Mouse (Mus musculus): ENCODE results near the gene Ubr2.

Gene Ubr2

DNA sequence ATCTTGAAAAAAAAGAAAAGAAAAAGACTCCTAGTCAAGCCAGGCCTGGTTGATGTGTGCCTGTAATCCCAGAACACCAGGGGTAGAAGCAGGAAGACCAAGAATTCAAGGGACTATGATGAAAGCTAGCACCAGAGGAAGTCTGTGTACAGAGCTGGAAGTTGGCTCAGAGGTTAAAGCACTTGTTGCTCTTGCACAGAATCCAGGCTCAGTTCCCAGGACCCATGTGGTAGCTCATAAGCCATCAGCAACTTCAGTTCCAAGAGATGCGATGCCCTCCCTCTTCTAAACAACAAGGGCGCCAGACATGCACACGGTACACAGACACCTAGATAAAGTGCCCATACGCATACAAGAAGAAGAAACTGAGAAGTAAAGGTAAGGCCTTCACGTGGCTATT is 8.0 kb downstream of the Ubr2 start:
- peak in 1 of 2 experiments; percentile 31 for DNase-seq

DNA sequence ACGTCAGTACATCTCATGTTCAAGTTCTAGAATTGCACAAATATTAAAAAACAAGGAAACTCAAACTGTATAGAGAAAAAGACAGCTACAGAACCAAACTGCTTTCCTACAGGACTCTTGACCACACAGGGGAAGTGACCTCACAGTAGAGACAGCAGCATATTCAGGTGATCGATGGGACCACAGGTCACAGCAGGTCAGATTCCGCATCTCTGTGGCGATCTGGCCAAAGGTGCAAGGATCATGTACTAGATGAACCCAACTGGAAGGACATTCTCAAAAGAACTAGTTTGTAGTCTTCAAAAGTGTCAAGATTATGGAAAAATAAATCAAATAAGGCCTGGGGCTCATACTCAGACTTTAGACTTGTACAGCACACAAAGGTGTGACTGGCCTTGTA is 11.5 kb downstream of the Ubr2 start:
- DNase-seq, result no peak

DNA sequence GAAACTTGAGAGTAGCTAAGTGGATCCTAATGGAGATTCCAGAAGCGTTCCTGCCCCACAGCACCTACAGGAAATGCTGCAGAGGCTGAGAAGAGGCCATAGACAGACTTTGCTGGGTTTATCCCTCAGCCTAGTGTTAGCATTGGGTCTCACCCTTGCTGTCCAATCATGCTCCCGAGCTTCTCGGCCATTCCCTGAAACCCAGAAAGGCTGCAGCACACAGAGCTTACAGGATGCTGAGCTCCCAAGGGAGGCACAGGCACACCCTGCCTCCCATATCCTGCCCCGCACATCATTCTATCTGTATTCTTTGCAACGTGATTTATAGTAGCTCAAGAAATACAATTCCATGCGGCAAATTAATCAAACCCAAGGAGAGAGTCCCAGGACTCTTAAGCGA is 13.9 kb downstream of the Ubr2 start:
- no peak for DNase-seq

DNA sequence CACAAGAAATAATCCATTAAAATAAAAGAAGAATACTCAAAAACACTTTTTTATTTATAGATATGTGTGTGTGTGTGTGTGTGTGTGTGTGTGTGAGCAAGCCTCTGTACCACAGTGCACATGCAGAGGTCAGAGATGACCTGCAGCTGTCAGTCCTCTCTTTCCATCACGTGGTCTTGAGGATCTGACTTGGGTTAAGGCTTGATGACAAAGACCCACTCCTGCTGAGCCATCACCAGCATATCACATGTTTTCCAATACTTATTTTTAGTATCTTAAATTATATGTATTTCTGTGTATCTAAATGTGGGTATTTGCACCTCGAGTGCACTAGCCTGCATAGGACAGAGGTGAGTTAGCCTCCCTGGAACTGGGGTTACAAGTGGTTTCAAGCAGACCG is 14.7 kb downstream of the Ubr2 start:
- no peak for DNase-seq

DNA sequence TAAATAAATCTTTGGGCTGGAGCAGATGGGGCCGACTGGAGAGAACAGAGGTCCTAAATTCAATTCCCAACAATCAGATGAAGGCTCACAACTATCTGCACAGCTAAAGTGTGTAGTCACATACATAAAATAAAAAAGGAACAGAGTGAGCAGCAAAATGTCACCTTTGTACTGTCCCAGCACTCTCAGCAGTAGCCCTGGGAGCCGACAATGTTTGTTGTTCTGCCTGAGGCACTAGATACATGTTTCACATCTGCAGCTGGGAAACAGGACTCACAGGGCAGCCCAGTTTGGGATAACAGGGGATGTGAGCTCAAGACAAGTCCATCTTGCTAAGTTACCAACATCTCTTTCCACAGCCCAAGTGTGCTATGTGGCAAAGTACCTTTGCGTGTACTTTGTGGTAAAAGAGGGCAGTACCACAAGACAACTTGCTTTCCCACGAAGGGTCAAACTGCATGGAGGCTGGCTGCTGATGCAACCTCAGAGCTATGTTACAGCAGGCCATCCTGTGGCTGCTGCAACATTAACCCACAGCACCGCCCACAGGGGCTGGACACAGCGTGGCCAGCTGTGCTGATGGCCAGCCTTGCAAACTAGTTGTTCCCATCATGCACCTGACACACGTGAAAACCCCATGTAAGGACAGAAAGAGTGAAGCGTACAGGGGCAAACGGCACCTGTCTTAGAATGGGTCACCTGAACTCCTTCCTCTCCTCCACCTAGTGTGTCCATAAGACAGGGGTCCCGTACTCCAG is 15.5 kb downstream of the Ubr2 start:
- no peak for DNase-seq

DNA sequence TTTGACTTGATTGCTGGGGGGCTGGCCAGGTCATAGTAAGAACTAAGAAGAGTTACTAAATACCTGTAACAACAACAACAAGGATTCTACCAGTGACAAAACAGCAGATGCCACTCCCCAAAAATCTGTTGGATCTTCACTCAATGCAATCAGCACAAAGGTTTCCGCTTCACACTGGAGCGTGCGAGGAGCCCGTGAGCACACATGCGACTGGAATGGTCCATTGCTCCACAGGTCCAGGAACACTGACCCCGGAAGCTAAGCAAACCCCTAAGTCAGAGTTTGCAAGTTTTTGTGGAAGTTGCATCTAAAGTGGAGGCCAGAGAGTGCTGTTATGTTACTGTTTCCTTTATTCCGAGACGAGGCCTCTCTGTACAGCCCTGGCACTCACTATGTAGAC is 16.7 kb downstream of the Ubr2 start:
- no peak for DNase-seq

DNA sequence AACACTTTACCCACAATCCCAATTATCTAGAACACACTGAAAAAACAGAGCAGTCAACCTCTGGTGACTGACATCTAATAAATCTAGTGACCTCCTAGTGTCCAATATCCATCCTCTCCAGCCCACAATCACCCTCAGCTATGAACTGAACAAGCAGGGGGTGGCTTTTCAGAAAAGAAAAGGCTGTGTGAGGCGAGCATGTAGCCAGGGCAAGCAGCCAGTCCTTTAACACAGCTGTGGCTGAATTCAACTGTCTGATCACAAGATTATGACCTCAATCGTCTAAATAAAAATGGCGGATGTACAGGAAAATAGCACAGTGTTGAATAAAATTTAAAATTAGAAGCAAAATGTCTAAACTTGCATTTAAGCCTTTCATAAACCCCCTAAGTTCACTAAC is 22.7 kb downstream of the Ubr2 start:
- no peak for DNase-seq

DNA sequence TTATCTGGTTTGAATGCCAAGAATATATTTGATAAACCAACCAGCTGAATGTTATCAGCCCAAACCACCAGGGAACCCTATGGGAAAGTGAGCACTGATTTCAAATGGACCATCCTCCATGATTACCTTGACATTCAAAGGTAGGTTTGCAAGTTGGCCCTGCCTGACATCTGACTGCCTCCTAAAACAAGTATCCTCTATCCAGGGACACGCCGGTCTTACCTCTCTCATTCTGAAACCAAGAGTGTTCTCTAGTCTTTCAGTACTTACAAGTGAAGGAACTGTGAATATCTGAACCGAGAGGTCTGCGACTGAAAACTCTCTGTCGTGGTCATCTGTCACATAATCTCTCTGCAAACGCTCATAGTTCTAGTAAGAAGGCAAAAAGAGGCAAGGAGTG is 30.3 kb downstream of the Ubr2 start:
- DNase-seq, result no peak

DNA sequence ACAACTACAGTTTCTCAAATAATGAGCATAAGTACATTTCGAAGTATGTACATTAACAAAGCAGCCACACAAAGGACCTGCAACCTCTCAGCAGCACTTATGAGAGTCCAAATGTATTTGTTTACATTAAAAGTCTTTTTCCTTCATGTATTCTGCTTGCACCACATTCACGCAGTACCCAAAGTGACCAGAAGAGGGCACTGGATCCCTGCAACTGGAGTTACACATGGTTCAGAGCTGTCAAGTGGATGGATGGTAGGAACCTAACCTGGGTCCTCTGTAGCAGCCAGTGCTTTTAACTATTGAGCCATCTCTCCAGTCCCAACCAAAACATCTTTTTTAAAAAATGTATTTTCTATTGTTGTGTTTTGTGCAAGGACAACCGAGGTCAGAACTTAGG is 35.2 kb downstream of the Ubr2 start:
- DNase-seq, result peak; percentile 53 to 76

DNA sequence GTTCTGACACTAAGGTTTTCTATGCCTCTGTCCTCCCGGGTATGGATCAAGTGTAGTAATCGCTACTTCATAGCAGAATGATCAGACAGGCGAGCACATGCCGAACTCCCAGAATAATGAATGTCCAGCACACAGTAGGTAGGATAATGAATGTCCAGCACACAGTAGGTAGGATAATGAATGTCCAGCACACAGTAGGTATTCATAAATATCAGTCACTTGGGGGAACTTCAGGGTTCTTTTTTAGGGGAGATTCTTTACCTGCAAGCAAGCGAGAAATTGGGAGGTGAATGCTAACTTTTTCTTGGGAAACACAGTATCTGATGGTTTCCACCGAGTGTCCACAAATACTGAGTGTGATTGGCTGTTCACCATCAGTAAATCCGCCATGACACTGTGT is 37.8 kb downstream of the Ubr2 start:
- no peak for DNase-seq

DNA sequence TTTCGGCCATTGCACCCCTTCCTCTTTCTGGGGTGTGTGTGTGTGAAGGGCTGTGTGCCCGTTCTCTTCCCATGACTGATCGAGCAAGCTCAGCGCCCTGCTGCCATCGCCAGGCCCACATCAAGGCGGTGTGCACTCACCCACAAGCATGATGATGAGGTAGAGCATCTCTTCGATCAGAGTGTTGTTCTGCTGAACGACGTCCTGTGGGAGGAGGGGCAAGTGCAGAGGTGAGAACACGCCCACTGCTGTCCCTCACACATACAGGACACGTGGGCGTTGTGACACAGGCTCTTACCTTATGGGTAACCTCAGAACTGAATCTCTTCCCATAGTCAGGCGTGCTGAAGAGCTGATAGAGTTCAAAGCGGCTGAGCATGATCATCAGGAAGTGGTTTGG is 43.5 kb downstream of the Ubr2 start:
- no peak for DNase-seq

DNA sequence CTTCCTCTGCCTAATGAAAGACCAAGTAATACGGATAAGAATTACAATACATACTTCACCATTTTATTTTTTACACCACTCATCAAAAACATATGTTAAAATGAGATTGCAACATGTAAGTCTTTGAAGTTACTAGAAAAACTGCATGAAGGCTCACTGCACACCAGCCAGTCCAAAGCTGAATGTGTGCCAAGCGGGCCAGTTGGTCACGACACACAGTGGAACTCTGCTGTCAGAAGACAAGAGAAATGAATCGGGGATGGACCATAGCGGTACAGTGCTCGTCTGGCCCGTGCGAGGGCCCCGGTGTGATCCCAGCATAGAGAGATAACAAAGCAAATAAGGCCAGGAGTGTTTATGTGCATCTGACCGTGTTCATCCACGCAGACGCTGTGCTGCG is 47.2 kb downstream of the Ubr2 start:
- DNase-seq, result peak; percentile 44 to 74

DNA sequence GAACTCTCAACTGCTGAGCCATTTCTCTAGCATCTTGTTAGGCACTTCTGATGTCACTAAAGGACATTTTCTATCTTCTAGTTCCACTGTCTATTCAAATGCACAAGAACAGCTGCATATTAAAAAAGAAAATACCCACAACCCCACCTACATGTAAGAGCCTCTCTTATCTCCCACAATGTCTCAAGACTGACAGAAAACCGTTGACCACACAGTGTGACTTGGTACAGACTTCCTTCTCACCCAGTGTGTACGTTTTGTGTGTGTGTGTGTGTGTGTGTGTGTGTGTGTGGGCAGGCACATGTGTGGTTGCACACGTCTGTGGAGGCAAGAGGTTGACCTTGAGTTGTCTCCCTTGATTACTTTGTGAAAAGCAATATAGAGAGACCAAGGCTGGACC is 48.2 kb downstream of the Ubr2 start:
- DNase-seq, result no peak

DNA sequence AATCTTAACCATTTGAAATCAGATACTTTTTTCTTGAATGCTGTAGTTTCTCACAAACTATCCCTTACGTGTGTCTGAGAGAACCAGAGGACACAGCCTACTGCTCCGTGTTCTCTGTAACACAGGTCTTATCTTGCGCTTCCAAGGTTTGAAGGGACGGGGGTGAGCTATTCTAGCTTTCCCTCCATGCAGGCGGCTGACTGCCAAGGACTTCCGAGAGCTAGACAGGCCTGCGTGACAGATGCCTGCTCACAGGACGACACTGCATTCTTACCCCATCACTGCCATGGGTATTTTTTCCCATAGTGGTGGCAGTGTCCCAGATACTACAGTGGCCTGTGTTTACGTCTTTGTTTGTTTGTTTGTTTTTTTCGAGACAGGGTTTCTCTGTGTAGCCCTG is 50.1 kb downstream of the Ubr2 start:
- DNase-seq, result no peak

DNA sequence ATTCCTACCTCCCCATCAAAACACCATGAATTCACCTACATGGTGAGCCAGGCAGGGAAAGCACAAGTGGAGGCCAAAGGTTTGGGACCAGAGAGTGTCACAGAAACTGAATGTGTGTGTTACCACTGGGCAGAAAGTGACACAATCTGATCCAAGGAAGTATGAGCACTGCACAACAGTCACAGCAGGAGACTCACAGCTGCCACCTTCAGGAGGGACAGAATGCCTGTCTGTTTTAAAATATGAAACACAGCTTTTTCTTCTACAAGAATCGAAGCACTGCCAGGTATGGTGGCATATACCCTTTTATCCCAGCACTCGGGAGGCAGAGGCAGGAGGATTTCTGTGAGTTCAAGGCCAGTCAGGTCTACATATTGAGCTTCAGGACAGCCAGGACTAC is 52.3 kb downstream of the Ubr2 start:
- no peak for DNase-seq

DNA sequence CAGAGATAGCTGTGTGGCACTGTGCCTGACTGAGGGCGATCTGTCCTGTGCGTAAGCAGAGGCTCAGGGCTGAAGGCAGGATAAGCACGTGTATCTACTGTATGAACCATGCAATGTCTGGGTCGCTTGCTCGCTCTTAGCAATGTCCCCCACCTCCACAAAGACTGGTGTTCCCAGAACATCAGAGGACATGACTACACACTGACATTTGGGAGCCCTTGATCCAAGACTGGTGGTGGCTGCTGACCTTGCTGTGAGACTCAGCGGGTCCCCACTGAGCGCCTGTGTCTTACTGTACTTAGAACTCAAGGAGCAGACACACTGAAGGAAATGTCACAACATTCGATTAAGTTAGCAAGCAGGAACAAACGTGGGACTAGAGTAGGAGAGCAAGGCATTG is 64.1 kb downstream of the Ubr2 start:
- no peak for DNase-seq

DNA sequence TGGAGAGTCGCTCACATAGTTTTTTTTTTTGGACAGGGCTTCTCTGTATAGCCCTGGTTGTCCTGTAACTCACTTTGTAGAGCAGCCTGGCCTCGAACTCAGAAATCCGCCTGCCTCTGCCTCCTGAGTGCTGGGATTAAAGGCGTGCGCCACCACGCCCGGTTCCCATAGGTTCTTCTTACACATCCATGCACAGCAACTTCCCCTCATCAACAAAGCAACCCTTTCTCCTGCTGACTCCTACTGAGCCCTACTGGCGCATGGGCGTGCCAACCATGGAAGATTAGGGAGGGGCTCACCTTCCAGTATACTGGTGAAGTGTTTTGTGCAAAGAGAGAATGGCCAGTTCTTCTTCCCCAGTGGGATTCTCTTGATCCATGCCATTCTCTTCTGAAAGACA is 67.9 kb downstream of the Ubr2 start:
- DNase-seq, result no peak

DNA sequence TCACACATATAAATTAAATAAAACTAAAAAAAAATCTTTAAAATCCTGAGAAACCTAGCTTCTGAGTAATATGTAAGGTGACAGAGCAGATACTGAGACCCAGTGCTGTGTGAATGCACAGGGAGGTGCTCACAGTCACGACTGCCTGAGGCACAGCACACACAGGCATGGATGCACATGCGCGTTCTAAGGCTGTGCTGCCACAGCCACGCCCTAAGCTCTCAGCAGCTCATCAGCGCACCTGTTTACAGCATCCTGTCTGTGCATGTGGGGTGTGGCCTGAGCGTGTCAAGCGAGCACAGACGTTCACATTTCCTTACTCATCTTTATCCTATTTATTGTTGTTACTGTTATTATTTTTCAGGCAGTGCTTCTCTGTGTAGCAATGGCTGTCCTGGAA is 69.9 kb downstream of the Ubr2 start:
- no peak for DNase-seq

DNA sequence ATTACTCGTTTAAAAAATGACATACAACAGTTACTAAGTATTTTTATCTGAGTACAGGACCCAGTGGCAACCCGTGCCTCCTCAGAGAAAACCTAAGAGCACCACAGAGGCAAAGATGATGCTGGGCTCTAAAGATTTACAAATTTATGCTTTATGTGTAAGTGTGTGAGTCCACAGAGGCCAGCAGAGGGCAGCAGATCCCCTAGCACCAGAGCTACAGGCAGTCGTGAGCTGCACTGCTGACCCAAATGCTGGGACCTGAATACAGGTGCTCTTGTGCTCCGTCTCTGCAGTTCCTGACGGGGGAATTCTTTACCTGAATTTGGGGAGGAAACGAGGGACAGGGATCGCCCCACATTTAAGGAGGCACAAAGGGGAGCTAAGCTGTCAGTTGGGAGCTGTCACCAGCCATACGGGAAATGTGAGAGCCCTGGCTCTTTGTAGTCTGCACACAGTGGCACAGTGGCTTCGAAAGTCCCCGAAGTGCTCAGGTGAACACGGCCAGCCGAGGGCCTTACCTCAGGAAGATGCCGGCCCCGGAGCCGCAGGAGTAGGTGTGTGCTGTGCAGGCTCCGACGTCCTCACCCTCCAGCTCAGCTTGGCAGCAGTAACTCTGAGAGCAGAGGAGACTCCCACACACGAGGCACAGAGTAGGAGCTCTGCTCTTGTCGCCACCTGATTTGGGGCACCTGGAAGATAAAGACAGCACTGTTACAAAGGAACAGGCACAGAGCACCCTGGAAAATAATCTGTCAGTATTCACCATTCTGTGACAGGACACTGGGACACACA is 76.6 kb downstream of the Ubr2 start:
- DNase-seq, result peak; percentile 60 to 77

DNA sequence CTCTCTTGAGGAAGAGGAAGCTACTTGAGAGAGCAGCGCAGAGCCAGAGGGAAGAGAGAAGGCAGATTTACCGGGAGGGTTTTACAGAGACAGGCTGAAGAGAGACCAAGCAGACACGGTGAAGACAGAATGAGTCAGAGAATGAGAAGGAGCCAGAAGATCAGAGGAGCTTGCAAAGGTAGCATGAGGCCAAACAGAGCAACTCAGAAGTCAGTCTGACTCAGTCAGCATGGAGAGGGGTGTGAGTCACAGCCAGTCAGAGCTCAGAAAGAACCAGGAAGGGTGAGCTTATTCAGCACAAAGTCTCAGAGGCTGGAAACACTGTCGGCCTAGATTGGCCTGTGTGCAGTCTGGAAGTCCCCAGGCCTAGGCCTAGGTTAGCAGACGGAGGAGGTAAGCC is 77.4 kb downstream of the Ubr2 start:
- DNase-seq, result no peak

DNA sequence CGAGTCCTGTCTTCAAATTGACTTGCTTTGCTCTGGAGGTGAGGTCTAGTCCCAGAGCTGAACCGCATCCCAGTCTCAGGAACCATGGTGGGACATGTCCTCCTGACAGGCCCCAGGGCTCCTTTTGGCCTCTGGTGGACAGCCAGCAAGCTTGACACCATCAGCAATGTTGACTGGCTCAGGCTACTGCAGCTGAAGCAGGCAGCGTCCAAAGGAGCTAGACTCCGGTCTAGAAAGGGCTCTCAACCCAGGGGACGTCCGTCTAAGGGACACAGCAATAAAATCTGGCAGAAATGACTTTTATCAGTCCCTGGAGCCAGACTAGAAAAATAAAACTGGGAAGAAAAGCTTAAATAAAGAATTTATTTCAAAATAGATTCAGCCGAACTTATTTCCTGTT is 80.5 kb downstream of the Ubr2 start:
- DNase-seq, result no peak

DNA sequence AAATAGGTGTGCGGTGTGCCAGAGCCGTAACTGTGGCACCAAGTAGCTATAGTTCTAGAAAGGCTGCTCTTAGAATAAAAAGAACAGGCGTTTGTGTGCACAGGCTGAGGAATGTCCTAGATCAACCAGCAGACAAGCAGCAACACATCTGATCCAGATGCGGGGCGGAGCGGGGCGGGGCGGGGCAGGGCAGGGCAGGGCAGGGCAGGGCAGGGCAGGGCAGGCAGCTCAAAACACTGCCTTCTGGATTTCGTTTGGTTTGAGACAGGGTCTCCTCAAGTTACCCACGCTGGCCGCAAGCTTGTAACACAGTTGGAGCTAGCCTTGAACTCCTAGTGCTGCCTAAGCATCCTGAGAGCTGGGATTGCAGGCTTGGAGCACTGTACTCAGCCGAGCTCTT is 81.1 kb downstream of the Ubr2 start:
- DNase-seq, result no peak

DNA sequence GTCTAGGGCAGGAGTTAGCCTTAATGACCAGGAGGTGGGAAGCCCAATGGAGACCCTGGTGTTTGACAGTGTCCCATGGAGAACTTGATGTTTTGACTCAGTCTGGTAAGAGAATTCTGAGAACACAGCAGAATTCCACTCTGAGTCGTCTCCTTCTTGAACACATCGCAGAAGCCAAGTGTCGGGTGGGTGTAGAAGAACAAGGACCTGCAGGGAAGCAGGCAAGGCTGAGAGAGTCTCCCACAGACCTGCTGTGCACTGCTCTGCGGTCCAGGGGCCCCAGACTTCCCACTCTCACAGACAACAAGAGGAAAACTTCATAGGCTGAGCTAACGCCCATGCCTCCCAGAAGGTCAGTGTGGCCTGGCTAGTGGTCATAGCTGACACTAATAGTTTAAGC is 82.6 kb downstream of the Ubr2 start:
- DNase-seq, result no peak

DNA sequence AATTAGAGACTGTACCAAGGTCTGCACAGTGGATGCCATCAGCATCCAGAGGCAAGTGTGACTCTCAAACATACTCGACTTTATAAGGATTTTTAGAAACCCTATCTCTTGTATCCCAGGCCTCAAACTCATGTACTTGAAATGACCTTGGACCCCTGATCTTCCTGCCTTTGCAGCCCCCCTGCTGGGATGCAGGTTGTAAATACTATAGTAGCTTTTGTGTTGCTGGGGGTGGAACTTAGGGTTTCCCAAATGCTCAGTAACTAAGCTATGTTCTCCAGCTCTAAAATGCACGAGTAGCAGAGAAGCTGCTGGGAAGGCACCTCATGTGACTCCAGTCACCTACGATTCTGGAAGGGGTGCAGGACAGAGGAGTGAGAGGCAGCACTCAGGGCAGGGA is 83.4 kb downstream of the Ubr2 start:
- no peak for DNase-seq

DNA sequence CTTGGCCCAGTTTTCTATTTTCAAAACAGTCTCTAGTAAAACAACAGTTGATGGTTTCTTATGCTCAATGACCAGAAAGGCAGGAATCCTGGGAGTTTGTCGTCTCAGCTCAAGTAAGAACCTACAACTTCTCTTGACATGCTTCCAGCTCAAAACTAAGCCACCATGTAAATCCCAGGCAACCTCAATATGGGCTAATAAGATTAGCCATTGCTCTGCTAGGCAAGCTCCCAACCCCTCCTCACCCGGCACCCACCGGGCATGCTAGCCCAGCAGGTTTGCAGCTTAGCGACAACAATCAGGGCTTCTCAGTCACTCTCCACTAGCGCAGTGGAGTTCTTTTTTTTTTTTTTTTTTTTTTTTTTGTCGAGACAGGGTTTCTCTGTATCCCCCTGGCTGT is 84.2 kb downstream of the Ubr2 start:
- DNase-seq, result no peak
